In genomic region chr9:66592708-66593612, GRCm38 (mm10) we compare ENCODE assay signal across 8 mouse cellular contexts. TPM values are rescaled to one million over a fixed set of nuclear protein-coding genes. Genes with fewer than 3 reads are reported as not detected.
DNase-seq lines count a peak whose midpoint lies in the region; ATAC-seq and TF ChIP-seq lines count a peak whose summit lies in the region.

Gene Usp3 (minus strand): TSS chr9:66593142.

- intact Hi-C loops in gastrocnemius, adult 2 months (cut with DNase I): loop anchor here (5.0 kb wide), 1 partner anchor 81 kb away; the partner anchor contains the start of gene Fbxl22
- intact Hi-C loops in left cerebral cortex, adult 2 months (cut with DNase I): loop anchor here (5.0 to 10.0 kb wide), 3 partner anchors 81 to 328 kb away; partner anchors contain the start of gene Fbxl22

- H3K27ac ChIP-seq in gastrocnemius, adult 2 months: peak within 1 kb of the TSS; percentile 98
- peak within 1 kb of the TSS; percentile 90 for H3K27ac ChIP-seq in hindbrain, postnatal 0 days
- peak within 1 kb of the TSS; percentile 84 for H3K27ac ChIP-seq in left cerebral cortex, adult 2 months

- no peak for TF ChIP-seq CTCF in gastrocnemius, adult 2 months (IDR thresholded peaks at IDR 0.05)
- TF ChIP-seq CTCF in hindbrain, postnatal 0 days (IDR thresholded peaks at IDR 0.05; ENCODE audit: low read depth): no peak; the same call in 1 of the 2 replicates
- TF ChIP-seq CTCF in left cerebral cortex, adult 2 months (IDR thresholded peaks at IDR 0.05): no peak

- H3K27me3 ChIP-seq in hindbrain, postnatal 0 days (ENCODE audit: insufficient read depth, low read length): no peaks in the 10 kb centered on the region

- H3K9me3 ChIP-seq in hindbrain, postnatal 0 days (ENCODE audit: low read length): no peaks in the 10 kb centered on the region

- peaks cover 5% of the 10 kb centered on the region for H3K4me1 ChIP-seq in hindbrain, postnatal 0 days (ENCODE audit: insufficient read depth, low read length)

- peak within 1 kb of the TSS; percentile 93 for H3K9ac ChIP-seq in hindbrain, postnatal 0 days (replicated peaks; ENCODE audit: low read length)

- peak; percentile 97 for ATAC-seq in hindbrain, postnatal 0 days
- peak; percentile 92 for ATAC-seq in megakaryocyte, adult 5-6 weeks (ENCODE audit: poor library complexity, severe bottlenecking)

- H3K36me3 ChIP-seq in hindbrain, postnatal 0 days (ENCODE audit: insufficient read depth, low read length): no peaks in the 10 kb centered on the region

- H3K4me3 ChIP-seq in gastrocnemius, adult 2 months: peak within 1 kb of the TSS; percentile 83
- H3K4me3 ChIP-seq in hindbrain, postnatal 0 days (ENCODE audit: low read length): peak within 1 kb of the TSS; percentile 96
- peak within 1 kb of the TSS; percentile 73 for H3K4me3 ChIP-seq in left cerebral cortex, adult 2 months

- peak within 1 kb of the TSS; percentile 67 for H3K4me2 ChIP-seq in hindbrain, postnatal 0 days (ENCODE audit: low read depth, low read length)

- 2% methylated on average over 67 of the region's 73 CpGs for WGBS in hindbrain, postnatal 0 days

- DNase-seq in WW6 (ENCODE audit: low read depth, low spot score): peak; percentile 86
- DNase-seq in cerebellum, postnatal 4 days (ENCODE audit: low spot score in 2 of 2): peak; percentile 90 to 98
- peak; percentile 97 for DNase-seq in gastrocnemius, adult 2 months
- peak; percentile 97 for DNase-seq in hindbrain, postnatal 0 days (ENCODE audit: low spot score)
- peak; percentile 93 to 94 for DNase-seq in left cerebral cortex, adult 2 months (ENCODE audit: extremely low spot score in 1 of 2, low spot score in 2 of 2)
- peak; percentile 92 to 95 for DNase-seq in right cerebral cortex, adult 2 months (ENCODE audit: low spot score in 2 of 2)
- DNase-seq in urinary bladder, postnatal 14 days (ENCODE audit: low spot score): peak; percentile 96

RNA-seq across cellular contexts. Expression of gene Usp3, which starts in this region (rescaled TPM):
- 10 to 100 TPM; 15.0 to 17.1 TPM for total RNA-seq in gastrocnemius, adult 2 months (2021)
- 27.2 and 28.4 TPM in 2 replicates for total RNA-seq in hindbrain, postnatal 0 days (2014; rRNA removed)
- 39.6 and 46.8 TPM in 2 replicates for polyA plus RNA-seq in hindbrain, postnatal 0 days (2015; fragmentation: Nextera tagmentation; extraction: Ambion mirVana)
- total RNA-seq in left cerebral cortex, adult 2 months (2021): 10 to 100 TPM; 32.5 to 40.0 TPM
- total RNA-seq in megakaryocyte, adult 5-6 weeks (2015): 86.9 and 97.6 TPM in 2 replicates
- 68.1 and 75.5 TPM in 2 replicates for total RNA-seq in megakaryocyte, adult 5-6 weeks (2017)

Comparison
In these comparisons a context has a peak if more than half of its experiments do, and no peak if none do; other contexts are left out.
1. Peak in every context shown above with its lines: DNase-seq, ATAC-seq, H3K4me3 ChIP-seq and H3K27ac ChIP-seq.